Mouse (Mus musculus): Measurements from ENCODE around the gene Vgll4. TPM values are rescaled to one million over a fixed set of nuclear protein-coding genes. Genes with fewer than 3 reads are reported as not detected.

Gene Vgll4
- polyA plus RNA-seq, 1 experiment from 2014 or later = 10.4 TPM

DNA sequence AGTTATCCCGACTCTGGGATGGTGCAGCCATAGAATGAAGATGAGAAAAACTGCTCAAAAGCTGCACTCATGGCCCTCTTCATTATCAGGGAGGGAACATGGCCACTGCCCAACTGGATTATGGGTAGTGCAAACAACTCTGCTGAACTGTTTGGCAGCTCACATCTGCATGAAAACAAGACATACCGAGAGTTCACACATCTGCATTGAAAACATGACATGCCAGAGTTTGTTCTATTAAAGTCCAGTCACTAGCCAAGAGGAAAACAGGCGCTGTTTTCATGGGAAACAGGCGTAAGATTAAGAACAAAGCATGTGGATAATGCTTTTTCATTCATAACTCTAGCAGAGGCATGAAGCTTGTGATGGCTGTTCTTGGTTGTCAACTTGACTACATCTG is 56.7 kb downstream of the Vgll4 start:
- Histone ChIP-seq H3K36me3 (ENCODE audit: inconsistent target) (no peaks in the 10 kb centered on the region), H3K4me3 (ENCODE audit: inconsistent target) (no peak overlapping the region), H3K79me2 (ENCODE audit: inconsistent target) (peaks cover 100% of the 10 kb centered on the region), H3K27ac (no peak overlapping the region)
- 87% methylated on average over 3 of the region's 4 CpGs for WGBS (ENCODE audit: missing documents)

DNA sequence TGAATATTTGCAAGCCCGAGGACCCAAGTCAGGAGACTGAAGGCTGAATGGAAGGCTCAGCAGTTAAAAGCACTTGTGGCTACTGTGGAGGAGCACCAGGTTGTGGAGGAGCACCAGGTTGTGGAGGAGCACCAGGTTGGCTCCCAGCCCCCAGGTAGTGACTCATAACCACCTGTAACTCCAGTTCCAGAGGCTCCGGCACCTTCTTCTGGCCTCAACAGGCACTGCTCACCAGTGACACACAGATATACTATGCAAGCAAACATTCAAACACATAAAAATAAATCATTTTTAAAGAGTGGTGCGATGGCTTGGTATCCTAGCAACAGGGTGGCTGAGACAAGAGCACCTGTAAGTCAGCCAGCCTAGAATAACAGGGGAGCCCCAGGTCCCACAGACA is 58.3 kb downstream of the Vgll4 start:
- no peak overlapping the region for H3K4me3 ChIP-seq (ENCODE audit: inconsistent target)
- peaks cover 98% of the 10 kb centered on the region for H3K79me2 ChIP-seq (ENCODE audit: inconsistent target)
- 95% methylated on average over 3 of the region's 3 CpGs for WGBS (ENCODE audit: missing documents)
- H3K27ac ChIP-seq = no peak overlapping the region
- H3K36me3 ChIP-seq (ENCODE audit: inconsistent target) = no peaks in the 10 kb centered on the region

DNA sequence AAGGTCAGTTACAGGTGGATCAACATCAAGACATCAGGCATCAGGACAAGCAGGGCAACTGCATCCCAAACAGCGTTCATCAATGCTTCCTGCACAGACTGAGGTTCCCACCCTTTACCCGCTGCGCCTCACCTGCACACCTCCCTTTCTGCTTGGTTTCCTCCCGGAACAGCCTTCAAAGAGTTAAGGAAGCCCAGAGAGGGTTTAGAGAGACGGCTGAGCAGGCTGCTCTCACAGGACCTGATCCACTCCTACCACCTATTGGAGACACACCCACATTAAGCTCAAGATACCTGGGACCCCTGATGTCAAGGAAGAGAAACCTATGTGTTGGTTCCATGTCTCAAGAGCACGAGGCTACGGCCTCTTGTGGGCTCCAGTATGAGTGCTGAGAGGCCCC is 60.0 kb downstream of the Vgll4 start:
- Histone ChIP-seq H3K36me3 (ENCODE audit: inconsistent target) (no peaks in the 10 kb centered on the region), H3K27ac (no peak overlapping the region), H3K4me3 (ENCODE audit: inconsistent target) (no peak overlapping the region), H3K79me2 (ENCODE audit: inconsistent target) (peaks cover 98% of the 10 kb centered on the region)
- 94% methylated on average over 7 of the region's 7 CpGs for WGBS (ENCODE audit: missing documents)

DNA sequence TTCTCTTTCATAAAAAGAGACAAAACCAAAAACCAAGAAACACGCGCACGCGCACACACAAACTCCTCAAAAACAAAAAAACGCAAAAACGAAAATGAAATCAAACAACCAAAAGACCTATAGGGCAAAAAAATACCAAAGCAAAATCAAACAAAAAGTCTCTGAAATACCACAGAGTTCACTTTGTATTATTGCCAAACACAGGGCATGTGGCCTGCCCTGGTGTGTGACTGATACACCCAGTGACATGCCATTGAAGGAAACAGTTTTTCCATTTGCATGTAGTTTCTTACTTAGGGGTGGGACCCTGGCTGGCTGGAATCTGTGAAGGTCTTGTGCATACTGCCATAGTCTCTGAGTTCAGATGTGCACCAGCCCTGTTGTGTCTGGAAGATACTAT is 62.3 kb downstream of the Vgll4 start:
- Histone ChIP-seq H3K79me2 (ENCODE audit: inconsistent target) (peaks cover 98% of the 10 kb centered on the region), H3K36me3 (ENCODE audit: inconsistent target) (no peaks in the 10 kb centered on the region), H3K27ac (no peak overlapping the region), H3K4me3 (ENCODE audit: inconsistent target) (no peak overlapping the region)
- 78% methylated on average over 6 of the region's 6 CpGs for WGBS (ENCODE audit: missing documents)

DNA sequence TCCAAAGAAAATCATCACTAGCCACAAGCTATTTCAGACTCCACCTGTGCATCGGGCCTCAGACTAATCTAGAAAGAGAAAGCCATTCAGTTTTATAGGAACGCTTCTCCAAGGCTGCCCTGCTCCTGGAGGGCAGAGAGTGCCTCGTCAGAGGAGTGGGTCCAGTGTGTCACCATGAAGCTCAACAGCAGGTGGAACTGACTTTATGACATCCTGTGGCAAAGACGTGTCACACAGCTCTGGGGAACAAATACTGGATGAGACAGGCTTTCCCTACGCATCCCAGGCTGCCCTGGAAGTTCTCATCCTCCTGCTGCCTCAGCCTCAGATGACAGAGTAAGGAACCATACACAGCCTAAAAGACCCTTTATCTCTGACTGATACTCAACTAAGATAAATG is 63.6 kb downstream of the Vgll4 start:
- Histone ChIP-seq H3K79me2 (ENCODE audit: inconsistent target) (peaks cover 98% of the 10 kb centered on the region), H3K36me3 (ENCODE audit: inconsistent target) (no peaks in the 10 kb centered on the region), H3K27ac (no peak overlapping the region), H3K4me3 (ENCODE audit: inconsistent target) (no peak overlapping the region)
- 88% methylated on average over 5 of the region's 5 CpGs for WGBS (ENCODE audit: missing documents)

DNA sequence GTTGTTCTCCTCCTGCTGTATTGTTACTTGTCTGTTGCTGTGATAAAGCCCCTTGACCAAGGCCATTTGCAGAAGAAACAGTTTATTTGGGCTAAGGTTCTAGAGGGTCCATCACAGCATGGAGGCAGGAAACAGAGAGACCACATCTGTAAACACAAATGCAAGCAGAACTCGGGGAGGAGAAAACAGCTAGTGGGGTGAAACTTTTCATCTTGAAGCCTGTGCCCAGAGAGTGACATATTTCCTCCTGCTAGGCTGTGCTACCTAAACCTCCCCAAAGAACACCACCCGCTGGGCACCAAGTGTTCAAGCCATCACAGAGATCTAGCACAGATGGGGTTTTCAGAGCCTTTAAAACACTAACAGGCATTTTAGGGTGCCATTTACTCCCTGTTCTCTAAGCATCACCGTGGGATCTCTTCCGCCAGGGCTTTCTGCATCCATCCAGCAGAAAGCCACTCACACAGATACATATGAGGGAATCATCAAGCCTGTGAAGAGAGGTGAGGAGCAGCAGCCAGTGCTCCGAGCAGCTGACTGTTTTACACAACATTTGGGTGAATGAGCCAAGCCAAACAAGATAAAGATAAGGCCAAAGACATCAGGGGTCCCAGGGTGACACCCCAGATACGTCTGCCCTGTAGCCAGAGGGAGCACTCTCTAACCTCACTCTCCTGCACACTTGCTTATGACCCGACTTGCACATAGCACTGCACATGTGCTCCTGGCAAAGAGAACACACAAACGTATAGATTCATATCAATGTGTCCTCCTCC is 64.4 kb downstream of the Vgll4 start:
- WGBS (ENCODE audit: missing documents) = 88% methylated on average over 7 of the region's 8 CpGs
- Histone ChIP-seq H3K27ac (no peak overlapping the region), H3K4me3 (ENCODE audit: inconsistent target) (no peak overlapping the region), H3K79me2 (ENCODE audit: inconsistent target) (peaks cover 98% of the 10 kb centered on the region), H3K36me3 (ENCODE audit: inconsistent target) (no peaks in the 10 kb centered on the region)

DNA sequence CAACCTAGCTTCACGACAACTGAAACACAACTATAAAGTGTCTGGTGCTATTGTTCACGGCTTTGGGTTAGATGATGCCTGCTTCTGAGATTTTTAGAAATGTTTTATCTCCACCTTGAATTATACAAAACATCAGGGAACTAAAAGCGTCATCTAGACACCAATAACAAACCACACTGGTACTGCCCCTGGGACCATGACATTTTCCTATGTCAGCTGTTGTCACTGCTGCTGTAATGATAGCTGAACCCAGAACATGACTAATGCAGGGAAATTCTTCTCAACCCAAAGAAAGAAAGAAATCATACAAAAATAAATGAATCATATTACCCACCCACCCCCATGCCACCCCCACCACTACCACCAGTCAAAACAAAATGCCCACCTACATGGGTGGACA is 65.0 kb downstream of the Vgll4 start:
- no peaks in the 10 kb centered on the region for H3K36me3 ChIP-seq (ENCODE audit: inconsistent target)
- WGBS (ENCODE audit: missing documents) = 95% methylated on average over 3 of the region's 3 CpGs
- peaks cover 98% of the 10 kb centered on the region for H3K79me2 ChIP-seq (ENCODE audit: inconsistent target)
- H3K27ac ChIP-seq = no peak overlapping the region
- H3K4me3 ChIP-seq (ENCODE audit: inconsistent target) = no peak overlapping the region

DNA sequence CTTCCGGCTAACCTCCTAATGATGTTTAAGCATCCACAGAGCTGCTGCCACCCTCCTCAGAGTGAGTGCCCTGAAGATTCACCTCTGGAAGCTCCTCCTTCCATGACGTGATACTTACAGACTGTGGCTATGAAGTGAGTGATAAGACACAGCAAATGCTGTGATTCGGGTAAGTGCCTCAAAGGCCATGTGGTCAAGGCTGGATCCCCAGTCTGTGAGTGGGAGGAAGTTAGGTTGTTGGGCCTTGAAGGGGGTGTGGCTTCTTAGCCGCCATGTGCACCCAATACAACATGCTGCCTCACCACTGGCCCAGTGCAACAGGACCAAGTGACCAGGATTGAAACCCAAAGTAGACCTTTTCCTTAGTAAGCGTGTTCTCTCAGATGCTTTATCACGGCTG is 65.6 kb downstream of the Vgll4 start:
- no peak overlapping the region for H3K27ac ChIP-seq
- 78% methylated on average over 6 of the region's 6 CpGs for WGBS (ENCODE audit: missing documents)
- H3K36me3 ChIP-seq (ENCODE audit: inconsistent target) = no peaks in the 10 kb centered on the region
- peaks cover 98% of the 10 kb centered on the region for H3K79me2 ChIP-seq (ENCODE audit: inconsistent target)
- no peak overlapping the region for H3K4me3 ChIP-seq (ENCODE audit: inconsistent target)

DNA sequence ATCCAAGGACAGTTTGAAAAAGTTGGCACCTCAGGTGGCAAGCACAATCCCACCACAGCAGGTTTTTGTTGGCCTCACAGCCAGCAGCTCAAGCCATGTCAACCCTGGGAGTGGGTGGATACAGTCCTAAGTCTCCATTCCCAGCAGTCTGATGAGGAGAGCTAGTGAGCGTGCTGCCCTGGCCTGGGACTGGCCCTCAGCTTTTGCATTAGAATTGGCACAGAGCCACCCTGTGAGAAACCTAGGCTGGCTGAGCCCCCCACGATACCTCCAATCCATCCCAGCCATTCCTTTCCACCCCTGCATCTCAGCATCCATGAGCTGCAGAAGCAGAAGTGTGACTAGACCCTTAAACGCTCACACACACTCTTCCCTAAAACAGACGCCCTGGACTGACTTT is 67.9 kb downstream of the Vgll4 start:
- H3K4me3 ChIP-seq (ENCODE audit: inconsistent target) = no peak overlapping the region
- H3K27ac ChIP-seq = no peak overlapping the region
- peaks cover 99% of the 10 kb centered on the region for H3K79me2 ChIP-seq (ENCODE audit: inconsistent target)
- H3K36me3 ChIP-seq (ENCODE audit: inconsistent target) = no peaks in the 10 kb centered on the region
- 59% methylated on average over 4 of the region's 4 CpGs for WGBS (ENCODE audit: missing documents)

DNA sequence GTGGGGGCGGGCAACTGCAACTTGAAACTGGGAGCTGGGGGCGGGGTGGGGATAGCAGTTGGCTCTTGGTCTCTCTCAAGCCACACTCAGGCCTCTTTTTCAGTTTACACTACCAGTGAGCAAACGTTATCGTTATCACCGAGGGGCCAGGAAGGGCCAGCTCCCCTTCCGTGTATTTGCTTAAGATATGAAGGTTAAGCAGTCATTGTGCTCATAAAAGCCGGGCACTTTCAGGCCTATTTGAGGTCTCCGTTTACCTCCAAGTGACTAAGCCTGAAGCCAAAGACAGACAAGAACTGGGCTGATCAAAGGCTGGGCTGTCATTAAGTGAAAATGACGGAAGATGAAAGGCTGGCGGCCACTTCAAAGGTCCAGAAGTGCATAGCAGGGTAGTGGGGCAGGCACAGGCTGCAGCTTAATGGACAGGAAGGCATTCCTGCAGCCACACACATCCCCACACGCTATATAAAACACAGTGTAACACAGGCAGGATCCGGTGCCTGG is 68.4 kb downstream of the Vgll4 start:
- Histone ChIP-seq H3K79me2 (ENCODE audit: inconsistent target) (peaks cover 99% of the 10 kb centered on the region), H3K36me3 (ENCODE audit: inconsistent target) (no peaks in the 10 kb centered on the region), H3K4me3 (ENCODE audit: inconsistent target) (no peak overlapping the region), H3K27ac (no peak overlapping the region)
- WGBS (ENCODE audit: missing documents) = 64% methylated on average over 12 of the region's 12 CpGs

DNA sequence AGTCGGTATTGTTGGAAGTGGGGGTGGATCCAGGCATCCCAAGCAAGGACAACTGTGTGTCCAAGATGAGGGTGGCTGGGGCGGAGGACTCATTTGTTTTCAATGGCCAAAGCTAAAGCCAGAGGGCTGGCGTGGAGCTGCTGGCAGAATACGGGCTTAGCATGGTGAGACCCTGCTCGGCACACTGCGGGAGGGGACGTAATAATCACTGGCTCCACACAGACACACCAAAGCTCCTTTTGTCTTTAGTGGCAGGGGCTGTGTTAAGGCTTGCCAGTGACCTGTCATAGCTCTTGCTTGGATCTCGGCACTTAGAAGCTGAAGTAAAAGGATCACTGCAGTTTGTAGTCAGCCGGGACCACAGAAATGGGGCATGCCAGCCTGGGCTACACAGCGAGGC is 69.6 kb downstream of the Vgll4 start:
- Histone ChIP-seq H3K4me3 (ENCODE audit: inconsistent target) (no peak overlapping the region), H3K79me2 (ENCODE audit: inconsistent target) (peaks cover 99% of the 10 kb centered on the region), H3K27ac (no peak overlapping the region), H3K36me3 (ENCODE audit: inconsistent target) (no peaks in the 10 kb centered on the region)
- WGBS (ENCODE audit: missing documents) = 97% methylated on average over 10 of the region's 10 CpGs

DNA sequence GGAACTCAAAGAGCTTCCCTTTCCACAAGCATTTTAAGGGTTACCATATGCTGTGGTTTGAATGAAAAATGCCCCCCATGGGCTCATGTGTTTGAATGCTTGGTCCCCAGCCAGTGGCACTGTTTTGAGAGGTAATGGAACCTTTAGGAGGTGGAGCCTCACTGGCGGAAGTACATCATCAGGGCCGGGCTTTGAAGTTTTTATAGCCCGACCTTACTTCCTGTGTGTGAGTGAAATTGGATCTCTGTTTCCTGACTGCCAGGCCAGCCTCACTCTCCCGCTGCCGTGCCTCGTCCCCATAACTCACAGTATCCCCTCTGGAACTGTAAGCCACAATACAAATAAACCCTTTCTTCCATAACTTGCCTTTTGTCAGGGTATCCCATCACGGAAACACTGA is 70.1 kb downstream of the Vgll4 start:
- Histone ChIP-seq H3K36me3 (ENCODE audit: inconsistent target) (no peaks in the 10 kb centered on the region), H3K27ac (no peak overlapping the region), H3K79me2 (ENCODE audit: inconsistent target) (peaks cover 95% of the 10 kb centered on the region), H3K4me3 (ENCODE audit: inconsistent target) (no peak overlapping the region)
- 46% methylated on average over 7 of the region's 7 CpGs for WGBS (ENCODE audit: missing documents)

DNA sequence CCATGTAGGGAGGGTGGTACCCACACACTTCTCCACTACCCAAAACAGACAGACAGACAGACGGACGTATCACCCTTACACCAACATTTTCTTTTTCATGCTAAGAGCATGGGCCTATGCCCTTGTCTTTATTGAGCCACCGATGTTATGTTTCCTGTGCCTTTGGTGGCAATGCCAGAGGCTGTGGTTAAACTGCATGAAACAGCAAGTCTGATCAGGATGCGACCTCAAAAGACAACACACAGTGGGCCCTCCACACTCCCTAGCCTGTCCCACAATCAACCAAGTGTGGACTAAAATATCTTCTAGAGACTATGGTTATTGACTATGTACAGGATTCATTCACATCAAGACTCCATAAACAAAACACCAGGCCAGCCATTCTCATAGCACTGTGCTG is 70.8 kb downstream of the Vgll4 start:
- Histone ChIP-seq H3K79me2 (ENCODE audit: inconsistent target) (peaks cover 88% of the 10 kb centered on the region), H3K36me3 (ENCODE audit: inconsistent target) (no peaks in the 10 kb centered on the region), H3K27ac (no peak overlapping the region), H3K4me3 (ENCODE audit: inconsistent target) (no peak overlapping the region)
- 38% methylated on average over 4 of the region's 4 CpGs for WGBS (ENCODE audit: missing documents)

DNA sequence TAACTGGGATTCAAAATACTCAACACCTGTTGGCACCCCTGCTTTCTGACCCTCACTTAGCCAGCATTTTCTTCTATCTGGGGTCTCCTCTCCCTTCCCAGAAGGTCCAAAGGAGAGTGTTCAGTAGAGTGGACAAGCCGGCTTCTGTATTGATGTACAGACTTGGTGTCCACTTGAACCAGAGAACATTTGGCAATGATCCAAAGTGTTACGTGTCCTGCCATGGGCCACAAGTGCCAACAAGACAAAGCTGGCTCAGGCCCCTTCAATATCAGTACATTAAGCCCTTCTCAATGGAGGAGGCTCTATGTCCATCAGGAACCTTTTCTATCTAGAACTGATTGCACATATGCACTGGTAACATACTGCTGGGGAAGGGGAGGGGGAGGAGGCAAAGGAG is 73.5 kb downstream of the Vgll4 start:
- no peak overlapping the region for H3K4me3 ChIP-seq (ENCODE audit: inconsistent target)
- WGBS (ENCODE audit: missing documents) = 92% methylated on average over 2 of the region's 2 CpGs
- H3K27ac ChIP-seq = no peak overlapping the region
- H3K79me2 ChIP-seq (ENCODE audit: inconsistent target) = peaks cover 84% of the 10 kb centered on the region
- H3K36me3 ChIP-seq (ENCODE audit: inconsistent target) = no peaks in the 10 kb centered on the region

DNA sequence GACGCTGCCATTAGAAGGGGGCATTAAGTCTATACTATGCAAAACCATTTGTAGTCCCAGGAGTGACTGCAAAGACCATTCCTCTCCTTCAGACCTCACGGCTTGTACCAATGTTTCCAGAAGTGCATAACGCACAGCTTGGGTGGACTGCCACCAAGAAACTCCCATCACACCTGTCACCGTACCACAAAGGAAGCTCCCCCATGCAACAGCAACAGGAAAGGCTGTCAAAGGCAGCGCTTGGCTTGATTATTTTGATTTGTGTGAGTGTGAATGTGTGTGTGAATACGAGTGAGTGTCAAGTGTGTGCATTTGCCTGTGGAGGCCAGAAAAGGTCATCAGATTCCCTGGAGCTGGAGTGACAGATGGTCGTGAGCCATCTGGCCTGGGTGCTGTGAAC is 74.6 kb downstream of the Vgll4 start:
- Histone ChIP-seq H3K4me3 (ENCODE audit: inconsistent target) (no peak overlapping the region), H3K36me3 (ENCODE audit: inconsistent target) (no peaks in the 10 kb centered on the region), H3K27ac (no peak overlapping the region), H3K79me2 (ENCODE audit: inconsistent target) (peaks cover 84% of the 10 kb centered on the region)
- 90% methylated on average over 6 of the region's 7 CpGs for WGBS (ENCODE audit: missing documents)

Measured in macrophage (primary cell).